Mouse (Mus musculus) common myeloid progenitor, adult 5-6 weeks (primary cell): ENCODE measurements around the gene Borcs6. TPM values are rescaled to one million over a fixed set of nuclear protein-coding genes. Genes with fewer than 3 reads are reported as not detected.

Experiments used
- total RNA-seq: library from RNA; stranded (forward); fragments of 200-1000, 187-1606 nt; gene quantifications from 2 replicates; pipeline ENCODE4 v1.2.3, GENCODE M21; 2017

Gene Borcs6
- total RNA-seq, 1 experiment from 2014 or later = 5.4 TPM

Other genes with a start within 250 kb of the Borcs6 start
- 36.8 and 38.4 TPM in 2 replicates for gene Ndel1, start 187.9 kb upstream of the Borcs6 start, total RNA-seq
- 0.23 TPM in 1 of 2 replicates, not detected in the other for gene Rnf222, start 171.2 kb upstream of the Borcs6 start, total RNA-seq
- gene Rpl26, start 158.1 kb upstream of the Borcs6 start, total RNA-seq = 5,501 and 6,055 TPM in 2 replicates
- gene Odf4, start 132.6 kb upstream of the Borcs6 start, total RNA-seq = not detected in 2 replicates
- gene Arhgef15, start 102.2 kb upstream of the Borcs6 start, total RNA-seq = 0.14 and 1.1 TPM in 2 replicates
- 1.4 and 2.1 TPM in 2 replicates for gene Slc25a35, start 91.6 kb upstream of the Borcs6 start, total RNA-seq
- gene Rangrf, start 84.5 kb upstream of the Borcs6 start, total RNA-seq = 36.7 and 39.4 TPM in 2 replicates
- gene Pfas, start 51.3 kb upstream of the Borcs6 start, total RNA-seq = 50.5 and 57.2 TPM in 2 replicates
- 18.0 and 30.8 TPM in 2 replicates for gene Ctc1, start 43.8 kb upstream of the Borcs6 start, total RNA-seq
- 89.5 and 121 TPM in 2 replicates for gene Aurkb, start 14.1 kb upstream of the Borcs6 start, total RNA-seq
- gene Tmem107, start 11.1 kb downstream of the Borcs6 start, total RNA-seq = 23.2 and 26.3 TPM in 2 replicates
- gene Vamp2, start 28.8 kb downstream of the Borcs6 start, total RNA-seq = 7.1 and 10.0 TPM in 2 replicates
- 9.3 and 16.9 TPM in 2 replicates for gene Per1, start 35.5 kb downstream of the Borcs6 start, total RNA-seq
- gene Hes7, start 60.7 kb downstream of the Borcs6 start, total RNA-seq = not detected in 2 replicates
- not detected in 2 replicates for gene 9130213A22Rik, start 62.9 kb downstream of the Borcs6 start, total RNA-seq
- gene Aloxe3, start 66.2 kb downstream of the Borcs6 start, total RNA-seq = 6.9 TPM in 1 of 2 replicates, not detected in the other
- gene Alox12b, start 97.3 kb downstream of the Borcs6 start, total RNA-seq = not detected in 2 replicates
- not detected in 2 replicates for gene Alox8, start 138.1 kb downstream of the Borcs6 start, total RNA-seq
- 0.14 TPM in 1 of 2 replicates, not detected in the other for gene Gucy2e, start 177.3 kb downstream of the Borcs6 start, total RNA-seq